Mouse (Mus musculus) heart, adult 2 months (tissue): ENCODE measurements around the gene Ppp1r1c. TPM values are rescaled to one million over a fixed set of nuclear protein-coding genes. Genes with fewer than 3 reads are reported as not detected.

ENCODE experiments used
- DNase-seq, 2 experiments: peaks; one replicate each; pipeline ENCODE4 v3.0.0; 2021
- H3K27ac ChIP-seq: fragments of 200-600 bp; 2 replicates; pipeline ENCODE4 v1.8.1; 2022
- H3K27me3 ChIP-seq: fragments of 200-500 bp; 2 replicates; pipeline ENCODE4 v1.6.1; 2012; ENCODE audit warnings: mild to moderate bottlenecking, low read length, inconsistent platforms, mixed read lengths; ENCODE audit not compliant: control insufficient read depth, insufficient read depth
- H3K36me3 ChIP-seq: fragments of 200-500 bp; 2 replicates; pipeline ENCODE4 v1.6.1; 2012; ENCODE audit warnings: low read length, inconsistent platforms; ENCODE audit not compliant: control insufficient read depth, insufficient read depth
- H3K4me1 ChIP-seq: fragments of 200-500 bp; 2 replicates; pipeline ENCODE4 v1.6.1; 2011; ENCODE audit warnings: low read length; ENCODE audit not compliant: control insufficient read depth, insufficient read depth
- H3K4me3 ChIP-seq: fragments of 200-600 bp; 2 replicates; pipeline ENCODE4 v1.8.1; 2022
- H3K79me2 ChIP-seq: fragments of 200-500 bp; replicated peaks from 2 replicates; pipeline ENCODE4 v1.6.1; 2012; ENCODE audit warnings: mild to moderate bottlenecking, inconsistent platforms, low read length, moderate library complexity, mixed read lengths; ENCODE audit not compliant: control insufficient read depth, insufficient read depth
- H3K9ac ChIP-seq: fragments of 200-500 bp; 2 replicates; pipeline ENCODE4 v1.6.1; 2012; ENCODE audit warnings: low read depth, mild to moderate bottlenecking, control low read depth, inconsistent platforms, low read length, mixed read lengths
- CTCF ChIP-seq: fragments of 200-600 bp; IDR thresholded peaks from 2 replicates; pipeline ENCODE4 v1.8.1; 2022; ENCODE audit warnings: antibody characterized with exemption, mild to moderate bottlenecking, moderate library complexity
- EP300 ChIP-seq: fragments of 200-500 bp; IDR thresholded peaks from 2 replicates; pipeline ENCODE4 v1.6.1; 2011; ENCODE audit warnings: low read depth, low read length, control low read depth; ENCODE audit not compliant: insufficient read depth
- POLR2A ChIP-seq: fragments of 200-500 bp; IDR thresholded peaks from 2 replicates; pipeline ENCODE4 v1.6.1; 2011; ENCODE audit warnings: mild to moderate bottlenecking, low read depth, low read length, control low read depth; ENCODE audit not compliant: insufficient read depth
- WGBS: fragments of 180-500 bp; shearing (Covaris S2); methylation state at CpG from one replicate; pipeline ENCODE4 v1.1.7; 2018; 5-methylcytosine and 5-hydroxymethylcytosine counted together
- intact Hi-C: fragments of 180-260 bp; cut with DNase I; formaldehyde crosslinking; loops from one replicate; pipeline ENCODE4 v1.15.1; 2025
- polyA plus RNA-seq: library from polyadenylated mRNA; depleted of rRNA; stranded (reverse); fragments of >200 nt; gene quantifications from 2 replicates; pipeline ENCODE4 v1.2.3, GENCODE M21; 2012
- total RNA-seq, 2 experiments: library from RNA; stranded (reverse); gene quantifications; 2 replicates each; pipeline ENCODE4 v1.2.3; 2021

Ppp1r1c gene
- total and polyA plus RNA-seq, 3 experiments, result 0.82 TPM; not detected in 2

DNA sequence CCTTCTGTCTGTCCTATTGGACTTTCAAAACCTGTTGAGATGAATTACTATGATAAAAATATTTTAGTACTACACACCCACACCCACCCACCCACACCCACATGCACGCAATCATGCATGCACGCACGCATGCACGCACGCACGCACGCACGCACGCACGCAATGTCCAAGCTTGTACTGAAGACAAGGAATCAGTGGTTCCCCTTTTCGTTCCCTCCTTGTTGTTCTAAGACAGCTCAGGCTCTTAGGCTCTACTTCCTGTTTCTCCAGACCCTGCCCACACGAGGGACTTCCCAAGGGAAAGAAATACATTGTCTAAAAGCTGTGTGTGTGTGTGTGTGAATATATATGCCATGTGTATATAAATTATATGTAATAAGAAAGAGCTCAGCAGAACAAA, 11.6 kb upstream of the Ppp1r1c start:
- intact Hi-C loops, result no loop called here

DNA sequence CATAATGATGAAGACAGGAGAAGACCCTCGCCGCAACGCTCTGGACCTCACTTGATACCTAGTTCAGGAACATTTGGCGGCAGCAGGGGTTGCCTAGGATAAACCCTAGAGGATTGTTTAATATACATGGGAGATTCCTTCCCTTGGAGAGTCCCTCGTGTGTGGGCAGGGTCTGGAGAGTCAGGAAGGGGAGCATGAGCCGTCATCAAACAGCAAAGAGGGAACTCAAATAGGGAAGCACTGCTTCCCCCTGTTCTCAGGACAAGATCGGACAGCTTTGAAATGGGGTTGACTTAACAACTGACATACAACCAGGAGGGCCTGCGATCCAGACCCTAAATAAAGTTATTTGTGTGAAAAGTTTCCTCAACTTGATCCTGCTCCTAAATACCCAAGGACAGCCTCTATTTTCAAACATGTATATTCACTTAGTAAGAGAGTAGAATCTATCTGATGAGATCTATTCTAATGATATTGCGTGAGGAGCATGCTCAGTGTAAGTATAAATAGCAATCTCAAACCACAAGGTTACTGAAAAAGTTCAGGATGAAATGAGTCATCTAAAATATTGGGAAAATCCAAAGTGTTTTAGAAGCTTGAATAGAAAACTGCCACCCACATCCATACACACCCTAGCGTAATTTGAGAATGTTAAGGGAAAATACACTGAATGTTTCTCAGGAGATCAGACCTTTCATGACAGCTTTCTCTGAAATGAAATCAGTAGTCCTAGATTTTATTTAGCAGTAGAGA, 10.9 kb upstream of the Ppp1r1c start:
- H3K27me3 ChIP-seq, result no peaks in the 10 kb centered on the region
- H3K27ac ChIP-seq, result no peak overlapping the region
- DNase-seq, result peak; percentile 23 to 24
- no peak overlapping the region for H3K4me3 ChIP-seq
- 76% methylated on average over 10 of the region's 10 CpGs for WGBS
- no peaks in the 10 kb centered on the region for H3K79me2 ChIP-seq
- intact Hi-C loops, result no loop called here
- TF ChIP-seq EP300, result no peak
- no peak for TF ChIP-seq CTCF
- TF ChIP-seq POLR2A, result no peak
- H3K36me3 ChIP-seq, result no peaks in the 10 kb centered on the region
- H3K9ac ChIP-seq, result no peak overlapping the region
- no peaks in the 10 kb centered on the region for H3K4me1 ChIP-seq

More for the DNA sequence above, 11.6 kb upstream of the Ppp1r1c start:
- Histone ChIP-seq H3K27ac (no peak overlapping the region), H3K79me2 (no peaks in the 10 kb centered on the region), H3K4me1 (no peaks in the 10 kb centered on the region), H3K4me3 (no peak overlapping the region), H3K9ac (no peak overlapping the region), H3K36me3 (no peaks in the 10 kb centered on the region), H3K27me3 (no peaks in the 10 kb centered on the region)
- TF ChIP-seq CTCF (no peak), POLR2A (no peak), EP300 (no peak)
- 74% methylated on average over 12 of the region's 12 CpGs for WGBS
- DNase-seq, result peak in 1 of 2 experiments; percentile 25

DNA sequence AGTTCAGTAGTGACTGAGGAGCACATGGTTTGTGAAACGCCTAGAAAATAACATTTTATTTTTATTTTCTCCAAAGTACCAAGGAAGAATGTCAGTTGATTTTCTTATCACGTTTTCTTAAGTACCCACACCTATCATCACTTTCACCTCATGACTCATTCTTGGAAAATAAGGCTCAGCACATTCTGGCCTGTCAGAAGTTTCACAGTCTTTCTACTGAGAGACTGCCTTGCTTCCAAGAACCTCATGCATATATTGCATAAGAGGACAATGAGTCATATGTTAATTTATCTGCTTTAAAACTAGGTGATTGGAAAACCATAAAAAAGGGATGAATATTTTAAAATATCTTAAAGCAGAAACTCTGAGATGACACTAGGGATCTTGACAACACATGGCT, 9.4 kb upstream of the Ppp1r1c start:
- intact Hi-C loops, result no loop called here
- no peak overlapping the region for H3K27ac ChIP-seq
- no peak for DNase-seq

DNA sequence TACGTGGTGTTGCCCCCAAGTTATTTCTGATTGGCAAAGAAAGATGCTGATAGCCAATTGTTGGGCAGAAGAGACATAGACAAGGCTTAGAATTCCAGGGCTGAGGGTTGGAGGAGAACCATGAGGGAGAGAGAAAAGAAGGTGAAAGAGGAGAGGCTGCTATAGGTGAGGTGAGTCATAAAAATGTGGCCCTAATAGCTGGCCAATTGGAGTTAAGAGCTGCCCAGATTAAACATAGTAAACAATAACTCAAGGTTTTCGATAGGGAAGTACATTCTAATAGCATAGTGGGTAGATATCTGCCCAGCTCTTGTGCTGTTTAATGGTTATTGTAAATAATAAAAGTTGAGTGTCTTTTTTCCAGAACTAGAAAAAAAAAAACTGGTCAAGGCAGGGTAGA, 2.8 kb upstream of the Ppp1r1c start:
- DNase-seq, result no peak
- H3K36me3 ChIP-seq, result no peaks in the 10 kb centered on the region
- peaks cover 2% of the 10 kb centered on the region; the same call in 1 of the 2 replicates for H3K4me1 ChIP-seq
- H3K27ac ChIP-seq, result no peak overlapping the region
- H3K79me2 ChIP-seq, result no peaks in the 10 kb centered on the region
- intact Hi-C loops, result no loop called here
- WGBS, result 80% methylated on average over 2 of the region's 2 CpGs
- no peak overlapping the region for H3K4me3 ChIP-seq
- TF ChIP-seq POLR2A (no peak), CTCF (no peak), EP300 (no peak)
- H3K27me3 ChIP-seq, result no peaks in the 10 kb centered on the region
- H3K9ac ChIP-seq, result no peak overlapping the region

More for the DNA sequence above, 9.4 kb upstream of the Ppp1r1c start:
- H3K4me1 ChIP-seq, result no peaks in the 10 kb centered on the region
- no peak for TF ChIP-seq POLR2A
- no peak for TF ChIP-seq EP300
- no peak for TF ChIP-seq CTCF
- WGBS, result 34% methylated on average over 2 of the region's 2 CpGs
- no peak overlapping the region for H3K4me3 ChIP-seq
- no peaks in the 10 kb centered on the region for H3K36me3 ChIP-seq
- H3K79me2 ChIP-seq, result no peaks in the 10 kb centered on the region
- no peaks in the 10 kb centered on the region for H3K27me3 ChIP-seq
- H3K9ac ChIP-seq, result no peak overlapping the region

- intact Hi-C loops, result no loop called here
- TF ChIP-seq CTCF (no peak), POLR2A (no peak), EP300 (no peak)
- H3K79me2 ChIP-seq, result no peaks in the 10 kb centered on the region
- H3K27ac ChIP-seq, result peak overlapping the region; percentile 22
- H3K27me3 ChIP-seq, result no peaks in the 10 kb centered on the region
- H3K9ac ChIP-seq, result no peak overlapping the region
- WGBS, result 15% methylated on average over 3 of the region's 3 CpGs
- H3K4me1 ChIP-seq, result no peaks in the 10 kb centered on the region; the same call in 1 of the 2 replicates
- DNase-seq, result no peak
- no peak overlapping the region for H3K4me3 ChIP-seq
- peaks cover 2% of the 10 kb centered on the region; the same call in 1 of the 2 replicates for H3K36me3 ChIP-seq
These were observed 6.1 kb downstream of the Ppp1r1c start for GRCm38 (mm10) chr2:79713662-79714091.

DNA sequence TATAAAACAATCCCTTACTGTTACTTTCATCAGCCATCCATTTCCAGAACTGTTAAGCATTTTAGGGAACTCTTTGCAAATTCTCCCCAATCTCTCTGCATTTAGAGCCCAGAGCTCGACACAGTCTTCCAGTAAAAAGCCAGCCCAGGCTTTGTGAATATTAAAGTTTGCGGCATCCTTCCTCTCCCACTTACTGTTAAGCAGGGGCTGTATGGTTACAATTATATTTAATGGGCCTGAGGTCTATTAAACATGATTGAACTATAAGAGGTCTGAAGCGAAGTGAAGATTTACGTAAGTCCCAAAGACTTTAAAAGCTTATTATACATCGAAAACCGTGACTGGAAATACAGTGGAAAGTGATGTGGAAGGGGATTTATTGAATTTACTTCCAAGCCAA, 7.2 kb downstream of the Ppp1r1c start:
- no peak for DNase-seq
- Histone ChIP-seq H3K27ac (no peak overlapping the region), H3K9ac (no peak overlapping the region), H3K27me3 (no peaks in the 10 kb centered on the region), H3K36me3 (peaks cover 2% of the 10 kb centered on the region; the same call in 1 of the 2 replicates), H3K4me1 (no peaks in the 10 kb centered on the region; the same call in 1 of the 2 replicates), H3K79me2 (no peaks in the 10 kb centered on the region), H3K4me3 (no peak overlapping the region)
- TF ChIP-seq POLR2A, result no peak
- TF ChIP-seq CTCF, result no peak
- TF ChIP-seq EP300, result no peak
- intact Hi-C loops, result no loop called here
- WGBS, result 96% methylated on average over 6 of the region's 6 CpGs
